Mouse (Mus musculus): ENCODE data around the gene Ctps.

DNA sequence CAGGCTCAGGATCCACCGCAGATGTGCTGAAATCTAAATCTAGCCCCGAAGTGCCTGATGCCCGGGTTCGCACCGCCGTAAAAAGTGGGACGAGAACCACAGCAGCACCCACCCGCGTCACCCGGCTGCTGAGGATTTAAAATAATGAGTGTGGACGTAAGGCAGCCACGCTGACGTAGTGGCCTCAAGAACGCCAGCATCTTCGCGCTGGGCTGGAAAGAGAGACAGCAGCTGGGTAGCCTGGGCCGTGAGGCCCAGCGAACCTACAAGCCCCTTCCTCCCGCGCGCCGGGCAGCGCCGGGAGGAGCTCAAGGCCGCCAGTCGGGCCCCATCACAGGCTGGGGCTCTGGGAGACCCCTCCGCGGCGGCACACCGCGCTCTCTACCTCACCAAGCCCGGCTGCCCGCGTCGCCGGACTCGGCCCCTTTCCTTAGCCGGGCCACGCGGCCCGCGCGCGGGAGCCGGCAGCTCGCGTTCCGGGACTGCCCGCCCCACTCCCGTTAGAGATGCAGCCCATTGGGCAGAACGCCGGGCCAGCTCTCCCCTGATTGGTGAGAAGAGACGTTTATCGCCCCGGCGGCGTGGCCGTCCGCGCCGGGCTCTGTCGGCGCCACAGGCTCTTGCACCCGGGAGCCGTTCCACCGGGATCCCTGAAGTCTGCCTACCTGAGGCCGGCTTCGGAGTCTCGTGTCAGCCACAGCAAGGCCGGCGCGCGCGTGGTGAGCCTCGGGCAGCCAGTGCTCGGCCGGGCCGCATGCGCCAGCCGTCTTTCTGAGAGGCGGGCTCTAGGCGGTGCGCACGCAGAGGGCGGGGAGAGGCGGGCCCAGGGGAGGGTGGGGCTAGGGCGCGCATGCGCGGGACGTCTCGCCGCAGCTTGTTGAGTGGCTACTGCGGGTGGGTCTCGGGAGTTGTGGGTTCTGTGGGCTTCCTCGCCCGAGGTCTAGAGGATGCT lies at the start of gene Ctps:
- TF ChIP-seq MYOG (IDR thresholded peaks at IDR 0.05; ENCODE audit: control insufficient read depth, extremely low read depth, insufficient read length) (no peak), CTCF (IDR thresholded peaks at IDR 0.05; ENCODE audit: control insufficient read depth, insufficient read depth, insufficient read length) (no peak)
